Mouse (Mus musculus) left cerebral cortex, adult 8-10 months (tissue): ENCODE results near the gene Cdk7. TPM values are rescaled to one million over a fixed set of nuclear protein-coding genes. Genes with fewer than 3 reads are reported as not detected.
"Not testable (repeated sequence)": the region's sequence is repeated elsewhere in the genome, so short reads cannot be mapped to it uniquely, and the experiment has no call there.

Experiments used
- DNase-seq, 2 experiments: peaks; one replicate each; pipeline ENCODE4 v3.0.0; 2022; ENCODE audit warnings: low spot score in 2 of 2
- total RNA-seq, 4 experiments: library from RNA; stranded (reverse); gene quantifications; 2 replicates each; pipeline ENCODE4 v1.2.4; 2022

Gene Cdk7
- 10 to 100 TPM; 39.9 to 42.9 (median 41.5) TPM for total RNA-seq

DNA sequence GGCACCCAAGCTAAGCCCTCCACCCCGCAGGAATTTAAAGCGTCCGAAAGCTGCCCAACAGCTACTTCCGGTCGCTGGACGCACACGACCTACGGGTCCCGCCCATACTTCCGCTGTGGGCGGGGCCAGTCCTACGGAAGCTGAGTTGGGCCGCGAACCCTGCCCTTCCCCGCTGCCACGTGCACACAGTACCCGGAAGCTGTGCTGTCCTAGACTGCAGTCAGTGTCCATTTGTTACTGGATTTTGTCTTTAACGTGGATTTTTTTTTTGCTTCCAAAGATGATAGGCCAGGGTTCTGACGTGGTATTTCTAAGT, at the start of gene Cdk7:
Gene Cdk7 (minus strand): TSS at position 79 of the 316 bp plus-strand sequence.
- DNase-seq = peak; percentile 82 to 92

DNA sequence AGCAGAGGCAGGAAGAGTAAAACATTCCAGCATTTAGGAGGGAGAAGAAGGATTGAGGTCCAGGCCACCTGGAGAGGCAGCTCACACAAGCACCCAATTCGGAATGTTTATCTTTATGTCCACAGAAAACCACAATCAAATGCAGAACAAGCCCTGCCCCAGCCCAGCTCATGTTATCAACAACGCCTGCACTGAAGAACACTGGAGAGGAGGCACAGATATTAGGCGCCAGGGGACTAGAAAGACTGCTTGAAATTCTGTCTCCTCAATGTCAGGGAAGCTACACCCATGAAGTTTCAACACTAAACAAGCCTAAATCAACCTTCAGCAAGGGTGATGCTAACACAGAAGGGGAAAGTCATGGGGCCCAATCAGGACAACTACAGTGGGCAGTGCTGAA, 46.8 kb upstream of the Cdk7 start:
- no peak for DNase-seq

DNA sequence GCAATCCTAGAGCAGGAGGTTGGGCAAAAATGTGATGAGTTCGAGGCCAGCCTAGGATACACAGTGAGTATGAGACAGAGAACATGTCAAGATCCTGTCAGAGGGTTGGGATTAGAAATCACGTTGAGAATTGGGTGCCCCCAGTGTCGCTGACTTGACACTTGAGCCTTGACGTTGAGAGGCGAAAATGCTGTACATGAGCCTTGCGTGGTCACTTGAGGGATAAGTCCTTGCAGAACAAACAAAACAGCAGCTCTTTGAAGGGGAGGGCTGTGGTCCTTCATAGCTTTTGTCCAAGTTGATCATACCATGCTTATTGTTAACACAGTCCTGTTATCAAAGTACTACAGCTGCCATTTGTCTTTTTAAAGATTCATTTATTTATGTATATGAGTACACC, 46.0 kb upstream of the Cdk7 start:
- DNase-seq = no peak

DNA sequence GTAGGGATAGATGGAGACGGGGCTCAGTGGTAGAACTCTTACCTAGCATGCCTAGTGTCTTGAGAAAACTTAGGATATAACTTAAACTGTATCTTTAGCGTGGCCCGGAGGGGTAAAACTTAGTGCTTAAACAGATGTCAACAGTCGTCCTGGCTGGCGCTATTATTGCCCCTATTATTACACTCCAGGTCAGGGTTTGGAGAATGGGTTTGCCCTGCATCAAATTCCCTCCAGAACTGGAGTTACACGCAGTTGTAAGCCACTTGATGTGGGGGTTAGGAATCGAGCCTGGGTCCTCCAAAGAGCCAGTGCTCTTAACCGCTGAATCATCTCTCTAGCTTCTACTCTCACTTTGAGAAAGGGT, 45.3 kb upstream of the Cdk7 start:
- no peak for DNase-seq

DNA sequence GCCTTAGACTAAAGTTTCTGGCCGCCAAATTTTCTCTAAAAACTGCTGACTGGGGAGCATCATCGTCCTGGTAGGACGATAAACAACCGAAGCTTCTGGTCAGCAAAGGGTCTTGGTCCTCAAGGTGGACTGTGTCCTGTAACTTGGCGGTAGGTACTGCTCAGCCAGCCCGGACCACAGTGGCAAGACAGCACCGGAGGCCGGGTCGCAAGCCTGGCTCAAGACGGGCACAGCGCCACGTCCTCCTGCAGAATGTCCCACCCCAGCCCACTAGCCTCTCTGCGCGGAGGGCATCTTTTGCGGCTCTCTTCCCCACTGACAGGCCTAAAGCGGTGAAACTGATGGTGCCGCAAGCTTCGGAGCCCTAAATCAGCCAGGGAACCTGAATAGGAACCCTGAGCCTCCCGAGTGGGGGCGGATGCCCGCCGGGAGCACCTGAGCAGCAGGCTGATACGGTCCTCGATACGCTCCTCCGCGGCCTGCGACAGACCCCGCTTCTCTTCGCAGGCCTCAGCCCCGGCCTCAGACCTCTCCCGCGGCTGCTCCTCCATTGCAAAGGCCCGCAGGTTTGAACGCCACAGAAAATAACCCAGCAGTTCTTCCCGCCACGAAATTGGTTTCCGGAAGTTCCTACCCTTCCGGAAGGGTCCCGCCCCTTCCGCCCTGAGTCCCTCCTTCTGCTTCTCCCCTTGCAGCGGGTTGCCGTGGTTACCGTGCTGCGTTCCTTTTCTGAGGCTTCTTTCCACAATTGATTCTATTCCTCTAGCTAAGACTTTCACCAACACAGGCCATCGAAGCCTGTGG, 44.7 kb upstream of the Cdk7 start, which contains the start of gene Cenph:
Gene Cenph (minus strand): TSS at position 648 of the 804 bp plus-strand sequence.
- peak; percentile 45 to 76 for DNase-seq

DNA sequence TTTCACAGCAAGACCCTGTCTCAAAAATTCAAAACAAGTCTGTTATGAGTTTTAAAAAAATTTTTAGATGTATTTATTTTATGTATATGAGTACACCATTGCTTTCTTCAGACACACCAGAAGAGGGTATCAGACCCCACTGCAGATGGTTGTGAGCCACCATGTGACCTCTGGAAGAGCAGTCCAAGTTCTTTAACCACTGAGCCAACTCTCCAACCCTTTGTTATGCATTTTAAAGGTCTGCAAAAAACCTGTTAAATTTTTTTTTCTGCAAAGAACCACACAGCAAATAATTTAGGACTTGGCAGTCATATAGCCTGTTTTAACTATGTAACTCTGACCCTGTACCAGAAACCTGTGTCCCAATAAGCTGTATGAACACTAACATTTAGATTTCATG, 44.0 kb upstream of the Cdk7 start:
- DNase-seq = no peak

DNA sequence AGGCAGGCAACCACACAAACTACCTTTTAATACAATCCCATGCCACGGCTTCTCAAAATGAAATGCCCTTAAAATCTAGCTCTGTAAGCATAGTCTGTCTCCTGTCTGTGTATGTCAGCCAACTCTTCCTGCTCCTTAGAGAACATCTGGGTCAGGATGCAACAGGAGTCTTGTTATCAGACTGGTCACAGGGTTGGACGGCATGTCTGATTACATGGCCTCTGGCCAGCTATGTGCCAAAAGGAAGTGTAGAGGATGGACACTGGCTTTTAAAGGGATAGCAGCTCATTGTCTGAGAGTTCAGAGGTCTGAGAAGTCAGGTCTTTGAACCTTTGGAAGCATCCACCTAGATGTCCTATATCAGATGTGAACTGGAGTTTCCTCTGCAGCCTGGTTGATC, 24.6 kb upstream of the Cdk7 start:
- DNase-seq = no peak

DNA sequence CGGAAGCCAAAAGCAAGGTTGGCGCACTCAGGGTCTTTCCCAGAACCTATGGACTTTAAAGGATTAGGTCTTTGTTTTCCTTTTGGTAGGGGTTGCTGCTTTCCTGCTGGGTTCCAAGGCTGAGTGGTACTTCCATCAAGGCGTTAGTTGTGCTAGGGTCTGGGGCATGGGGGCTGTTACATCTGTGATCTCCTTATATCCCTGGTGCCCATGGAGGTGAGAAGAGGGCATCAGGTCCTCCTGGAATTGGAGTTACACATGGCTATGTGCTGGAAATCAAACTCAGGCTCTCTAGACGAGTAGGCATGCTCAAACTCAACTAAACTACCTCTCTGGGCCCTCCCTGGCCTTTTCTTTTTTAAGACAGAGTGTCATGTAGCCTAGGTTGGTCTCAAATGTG, 23.4 kb upstream of the Cdk7 start:
- DNase-seq = no peak

DNA sequence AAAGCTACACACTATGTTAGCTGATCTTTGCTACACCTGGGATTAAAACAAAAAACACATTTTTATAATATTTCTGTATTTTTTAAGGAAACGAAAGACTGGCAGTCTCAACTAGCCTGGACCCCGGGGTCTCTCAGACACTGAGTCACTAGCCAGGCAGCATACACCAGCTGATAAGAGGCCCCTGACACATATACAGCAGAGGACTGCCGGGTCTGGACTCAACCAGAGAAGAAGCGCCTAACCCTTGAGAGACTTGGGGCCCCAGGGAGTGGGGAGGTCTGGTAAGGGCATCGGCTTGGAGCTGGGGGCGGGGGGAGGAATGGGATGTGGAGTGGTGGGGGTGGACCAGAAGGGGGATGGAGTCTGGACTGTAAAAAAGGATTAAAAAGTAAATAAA, 22.3 kb upstream of the Cdk7 start:
- DNase-seq = no peak

DNA sequence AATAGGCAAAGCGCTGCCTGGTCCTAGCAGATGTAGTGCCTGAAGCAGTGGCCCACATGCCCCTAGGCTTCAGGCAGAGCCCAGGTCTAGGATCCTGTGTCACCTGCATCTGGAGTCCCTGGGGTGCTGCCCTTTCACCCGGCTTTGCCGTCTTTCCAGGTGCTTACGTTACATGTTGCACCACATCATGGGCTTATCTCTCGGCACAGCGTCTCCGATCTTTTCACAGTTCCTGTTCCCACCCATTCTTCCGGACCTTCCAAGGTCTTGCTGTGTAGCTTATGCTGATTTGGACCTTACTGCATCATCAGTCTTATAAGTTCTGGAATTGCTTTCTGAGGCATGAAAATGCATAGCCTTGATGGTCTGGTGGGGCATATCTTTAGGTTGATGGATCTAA, 21.8 kb upstream of the Cdk7 start:
- no peak for DNase-seq

DNA sequence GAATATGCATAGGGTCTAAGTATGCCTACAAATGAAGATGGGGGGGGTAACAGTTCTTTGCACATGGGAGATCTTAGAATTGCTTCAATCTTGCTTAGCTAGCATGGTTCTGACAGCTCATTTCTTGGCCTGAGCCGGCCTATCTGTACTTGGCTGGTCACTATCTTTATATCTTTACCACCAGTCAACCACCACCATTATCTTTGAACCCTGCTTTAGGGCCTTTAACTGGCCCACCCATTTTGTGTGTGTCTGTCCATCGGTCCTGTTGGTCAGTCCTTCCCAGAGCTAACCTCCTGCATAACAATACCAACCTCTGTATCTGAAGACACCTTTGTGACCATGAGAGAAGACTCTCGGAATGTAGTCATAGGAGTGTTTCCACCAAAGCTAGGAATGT, 20.7 kb upstream of the Cdk7 start:
- no peak for DNase-seq

DNA sequence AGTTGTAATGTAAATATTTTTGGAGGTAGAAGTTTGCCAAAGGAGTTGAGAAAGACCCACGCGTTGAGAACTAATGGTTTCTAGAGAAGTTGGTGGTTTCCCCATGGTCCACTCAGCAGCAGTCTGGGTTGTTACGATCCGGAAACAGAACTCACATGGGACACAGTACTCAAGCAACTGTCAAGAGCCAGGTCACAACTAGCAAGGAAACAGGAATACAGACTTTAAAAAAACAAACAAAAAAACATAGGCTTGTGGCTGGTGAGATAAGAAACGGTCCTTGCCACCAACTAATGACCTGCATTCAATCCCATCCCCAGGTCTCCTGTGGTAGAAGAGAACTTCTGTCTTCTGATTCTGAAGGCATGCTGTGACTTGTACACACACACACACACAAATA, 20.1 kb upstream of the Cdk7 start:
- DNase-seq = no peak

DNA sequence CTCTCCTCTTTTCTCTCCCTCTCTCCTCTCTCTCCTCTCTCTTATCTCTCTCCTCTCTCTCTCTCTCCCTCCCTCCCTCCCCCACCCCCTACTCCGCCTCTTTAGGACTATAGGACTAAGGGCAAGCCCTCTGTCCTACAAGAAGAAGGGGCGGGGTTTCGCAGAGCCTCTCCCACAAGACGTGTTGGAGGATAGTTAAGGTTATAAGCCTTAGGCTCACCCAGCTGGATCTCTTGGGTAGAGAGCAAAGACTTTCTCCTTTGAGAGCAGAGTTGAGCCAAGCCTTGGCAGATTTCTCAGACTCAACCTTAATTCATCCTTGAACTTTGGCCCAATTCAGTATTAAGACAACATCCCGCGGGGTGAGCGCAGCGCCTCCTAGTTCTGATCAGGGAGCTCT, 17.9 kb upstream of the Cdk7 start:
- DNase-seq = no peak

DNA sequence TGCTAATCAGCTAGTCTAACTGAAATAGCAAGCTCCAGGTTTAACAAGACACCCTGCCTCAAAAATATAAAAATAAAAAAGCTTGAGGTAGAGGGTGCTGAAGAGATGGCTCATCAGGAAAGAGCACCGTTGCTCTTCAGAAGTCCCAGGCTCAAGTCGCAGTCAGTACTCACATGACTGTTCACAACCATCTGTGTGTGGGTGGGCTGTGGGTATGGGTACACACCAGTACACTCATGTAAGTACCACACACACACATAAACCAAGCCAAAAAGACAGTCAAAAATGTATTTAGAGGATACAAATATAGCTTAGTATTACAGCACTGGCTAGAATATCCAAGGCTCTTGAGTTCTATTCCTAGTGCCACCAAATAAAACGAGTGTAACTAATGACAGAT, 15.4 kb upstream of the Cdk7 start:
- DNase-seq = peak in 1 of 2 experiments; percentile 78

DNA sequence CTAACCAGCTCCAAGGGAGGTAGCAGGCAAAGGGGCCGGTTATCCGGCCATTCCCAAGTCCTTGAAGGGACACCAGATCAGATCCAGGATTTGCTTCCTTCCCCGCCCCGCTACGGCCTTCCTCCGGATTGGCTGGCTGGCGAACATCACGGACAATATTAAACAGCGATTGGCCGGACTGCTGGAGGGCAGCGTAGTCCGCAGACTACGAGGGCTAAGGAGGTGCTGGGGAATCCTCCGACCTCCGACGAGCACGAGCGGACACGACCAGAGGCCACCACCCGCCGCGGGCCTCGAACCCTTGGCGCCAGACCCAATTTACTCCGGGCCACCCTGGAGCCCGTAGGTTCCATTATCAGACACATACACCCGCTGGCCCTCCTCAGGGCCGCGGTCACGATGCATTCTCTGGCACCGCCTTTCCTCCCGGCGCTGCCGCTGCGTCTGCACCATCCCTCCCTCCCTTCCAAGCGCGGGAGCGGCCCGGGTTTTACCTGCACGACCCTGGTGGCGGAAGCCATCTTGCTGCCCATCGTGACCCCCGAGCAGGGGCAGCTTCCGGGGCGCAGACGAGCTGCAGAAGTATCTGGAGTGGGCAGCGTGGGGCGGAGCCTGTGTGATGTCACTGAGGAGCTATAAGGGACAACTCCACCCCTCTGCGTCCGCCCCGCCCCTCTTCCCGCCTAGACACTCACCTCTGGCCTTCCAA, 13.5 kb upstream of the Cdk7 start, which contains the start of gene Mrps36:
Gene Mrps36 (minus strand): TSS at position 624 of the 709 bp plus-strand sequence.
- DNase-seq = peak; percentile 83 to 95

DNA sequence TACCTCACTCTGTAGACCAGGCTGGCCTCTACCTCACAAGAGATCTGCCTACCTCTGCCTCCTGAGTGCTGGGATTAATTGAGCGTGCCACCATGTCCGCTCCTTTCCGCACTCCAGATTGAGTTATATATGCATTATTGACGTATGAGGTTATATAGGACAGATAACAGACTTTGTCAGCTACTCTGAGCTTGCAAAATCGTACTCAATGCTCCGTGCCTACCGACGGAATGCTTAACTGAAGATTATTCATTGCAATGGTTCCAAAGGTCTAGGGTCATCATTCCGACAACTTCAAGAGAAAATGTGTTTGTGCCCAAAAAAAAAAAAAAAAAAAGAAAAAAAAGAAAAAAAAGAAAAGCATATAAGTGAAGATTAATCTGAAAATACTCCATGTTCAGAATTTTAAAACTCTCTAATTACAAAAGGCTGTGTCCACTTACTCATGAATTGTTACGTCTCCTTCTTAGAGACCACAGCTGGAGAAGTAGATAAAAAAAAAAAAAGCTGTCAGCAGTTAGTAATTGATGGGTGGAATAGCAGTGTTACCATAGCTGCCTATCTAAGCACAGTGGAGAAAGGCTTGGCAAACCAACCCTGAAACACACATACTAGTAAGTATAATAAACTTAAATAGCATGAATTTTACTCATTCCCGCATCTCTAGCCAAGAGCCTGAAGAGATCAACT, 12.8 kb upstream of the Cdk7 start:
- no peak for DNase-seq

DNA sequence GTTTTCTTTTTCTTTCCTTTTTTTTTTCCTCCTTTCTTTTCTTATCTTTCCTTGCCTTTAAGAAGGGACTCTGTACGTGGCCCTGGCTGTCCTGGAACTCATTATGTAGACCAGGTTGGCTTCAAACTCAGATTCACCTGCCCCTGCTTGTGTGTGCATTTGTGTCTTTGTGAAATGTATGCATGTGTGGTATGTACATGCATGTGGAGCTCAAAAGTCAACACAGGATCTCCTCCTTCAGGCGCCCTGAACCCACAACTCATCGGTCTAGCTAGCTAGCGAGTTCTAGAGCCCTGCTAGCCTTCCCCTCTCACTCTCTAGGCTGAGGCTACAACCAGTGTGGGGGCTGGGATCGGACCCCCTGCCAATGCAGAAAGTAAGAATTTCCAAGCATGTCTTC, 12.1 kb upstream of the Cdk7 start:
- no peak for DNase-seq

DNA sequence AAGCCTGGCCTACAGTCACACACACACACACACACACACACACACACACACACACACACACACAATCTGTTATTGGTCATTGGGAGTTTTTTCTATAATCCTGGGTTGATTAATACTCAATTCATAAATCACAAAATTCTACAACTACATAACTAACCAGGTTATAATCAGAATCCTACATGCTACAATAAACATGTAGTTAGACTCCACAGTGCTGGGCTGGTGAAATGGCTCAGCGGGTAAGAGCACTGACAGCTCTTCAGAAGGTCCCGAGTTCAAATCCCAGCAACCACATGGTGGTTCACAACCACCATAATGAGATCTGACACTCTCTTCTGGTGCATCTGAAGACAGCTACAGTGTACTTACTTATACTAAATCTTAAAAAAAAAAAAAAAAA, 2.0 kb upstream of the Cdk7 start:
- DNase-seq = no peak

DNA sequence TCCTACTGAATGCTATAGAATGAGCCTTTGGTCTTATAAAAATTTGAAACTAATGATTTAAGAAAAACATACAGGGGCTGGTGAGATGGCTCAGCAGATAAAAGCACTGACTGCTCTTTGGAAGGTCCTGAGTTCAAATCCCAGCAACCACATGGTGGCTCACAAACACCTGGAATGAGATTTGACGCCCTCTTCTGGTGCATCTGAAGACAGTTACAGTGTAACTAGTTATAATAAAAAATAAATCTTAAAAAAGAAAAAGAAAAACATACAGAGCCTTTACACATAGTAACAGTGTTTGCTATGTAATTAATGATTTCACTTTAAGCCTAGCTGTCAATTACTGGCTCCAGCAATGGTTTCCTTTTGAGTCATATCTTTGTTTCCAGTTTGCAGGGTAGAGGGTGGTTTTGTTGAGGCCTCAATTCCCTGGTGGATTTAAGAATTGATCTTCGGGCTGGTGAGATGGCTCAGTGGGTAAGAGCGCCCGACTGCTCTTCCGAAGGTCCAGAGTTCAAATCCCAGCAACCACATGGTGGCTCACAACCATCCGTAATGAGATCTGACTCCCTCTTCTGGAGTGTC, 815 bp upstream of the Cdk7 start:
- not testable (repeated sequence) for DNase-seq

DNA sequence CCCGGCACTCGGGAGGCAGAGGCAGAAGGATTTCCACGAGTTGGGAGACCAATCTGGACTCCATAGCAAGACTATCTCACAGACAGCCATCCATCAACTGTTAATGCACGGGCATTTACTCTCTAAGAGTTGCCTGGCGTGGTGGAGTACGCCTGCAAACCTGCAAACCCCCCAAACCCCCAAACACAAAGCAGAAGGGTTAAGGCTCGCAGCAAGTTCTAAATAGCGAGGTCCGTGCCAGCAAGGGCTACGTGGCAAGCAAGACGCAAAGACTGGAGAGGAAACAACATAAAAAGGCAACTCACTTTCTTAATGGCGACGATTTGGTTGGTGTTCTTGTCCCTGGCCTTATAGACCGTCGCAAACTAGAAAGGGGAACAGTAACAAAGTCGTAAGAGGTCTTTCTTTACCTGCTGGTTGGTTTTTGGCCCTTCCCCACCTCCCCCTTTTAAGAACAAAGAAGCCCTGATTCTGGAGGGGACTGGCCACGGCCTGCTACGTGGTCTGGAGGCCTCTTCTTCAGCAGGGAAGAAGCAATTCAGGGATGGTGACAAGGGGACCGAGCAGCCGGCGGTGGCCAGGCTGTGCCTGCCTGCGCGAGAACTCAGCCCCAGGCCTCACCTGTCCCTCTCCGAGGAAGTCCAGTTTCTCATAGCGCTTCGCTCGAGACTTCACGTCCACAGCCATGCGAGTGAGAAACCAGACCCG, 432 bp downstream of the Cdk7 start:
- no peak for DNase-seq

DNA sequence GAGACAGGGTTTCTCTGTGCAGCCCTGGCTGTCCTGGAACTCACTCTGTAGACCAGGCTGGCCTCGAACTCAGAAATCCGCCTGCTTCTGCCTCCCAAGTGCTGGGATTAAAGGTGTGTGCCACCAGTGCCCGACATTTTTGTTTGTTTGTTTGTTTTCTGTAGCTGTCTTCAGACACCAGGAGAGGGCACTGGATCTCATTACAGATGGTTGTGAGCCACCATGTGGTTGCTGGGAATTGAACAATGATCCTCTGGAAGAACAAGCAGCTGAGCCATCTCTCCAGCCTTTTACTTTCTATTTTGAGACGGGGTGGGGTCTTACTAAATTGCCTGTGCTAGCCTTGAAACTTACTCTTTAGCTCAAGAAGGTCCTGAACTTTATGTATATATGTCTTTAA, 2.2 kb downstream of the Cdk7 start:
- DNase-seq = not testable (repeated sequence)
